ENCODE assay signal across 13 mouse cellular contexts in genomic region chr10:18191706-18192105, GRCm38 (mm10). TPM values are rescaled to one million over a fixed set of nuclear protein-coding genes. Genes with fewer than 3 reads are reported as not detected.
DNase-seq lines count a peak whose midpoint lies in the region; ATAC-seq lines count a peak whose summit lies in the region.
"Had no signal": no experiment of that assay in that cellular context is flagged by ENCODE, and none has a peak within 500 bp of the region (broad histone marks: within the 10 kb centered on the region; RNA-seq: fewer than 3 reads in every experiment).

No protein-coding gene starts in this region.

- no peaks in the 10 kb centered on the region for H3K36me3 ChIP-seq in heart, embryonic 14.5 days (ENCODE audit: control insufficient read depth, insufficient read depth, low read length)

- H3K9ac ChIP-seq in heart, embryonic 14.5 days (ENCODE audit: low read length), result no peak overlapping the region

- H3K27ac ChIP-seq in heart, embryonic 14.5 days (replicated peaks in 1 of 2; ENCODE audit: control insufficient read depth in 1 of 2, insufficient read depth in 1 of 2, low read depth in 2 of 2, low read length in 2 of 2), result no peak overlapping the region

- 21% methylated on average over 8 of the region's 8 CpGs for WGBS in heart, embryonic 14.5 days

- H3K9me3 ChIP-seq in heart, embryonic 14.5 days (ENCODE audit: control insufficient read depth, low read length), result no peaks in the 10 kb centered on the region

- no peak overlapping the region for H3K4me3 ChIP-seq in heart, embryonic 14.5 days (ENCODE audit: control insufficient read depth in 1 of 2, insufficient read depth in 1 of 2, low read depth in 1 of 2, low read length in 2 of 2)

- ATAC-seq in heart, embryonic 14.5 days (ENCODE audit: insufficient number of reproducible peaks, insufficient read depth, low FRiP score, low read depth), result no peak
- ATAC-seq in common myeloid progenitor, adult 5-6 weeks (replicated peaks; ENCODE audit: low read depth, poor library complexity, severe bottlenecking), result peak; percentile 36; the same call in 1 of the 2 replicates

- peaks cover 10 to 11% of the 10 kb centered on the region in 2 experiments for H3K4me1 ChIP-seq in heart, embryonic 14.5 days (ENCODE audit: control insufficient read depth in 2 of 2, insufficient read depth in 2 of 2, low read length in 2 of 2)

- no peaks in the 10 kb centered on the region for H3K27me3 ChIP-seq in heart, embryonic 14.5 days (ENCODE audit: control insufficient read depth, insufficient read depth, low read length)

- no peak for DNase-seq in heart, adult 9 months (ENCODE audit: low spot score in 2 of 2)
- DNase-seq in 416B (ENCODE audit: low read depth), result peak; percentile 74
- DNase-seq in lung, postnatal 25 days (ENCODE audit: low spot score), result peak; percentile 34
- no peak for DNase-seq in right cerebral cortex, postnatal 10 days (ENCODE audit: low spot score in 2 of 2)
- no peak for DNase-seq in T-cell, adult 2 months (ENCODE audit: low spot score)
- DNase-seq: kidney, postnatal 14 days; layer of hippocampus, adult 9-11 months; retina, postnatal 1 day; spleen, adult 18-20 months; thymus, postnatal 4 days had no signal

- 0 out of 2 replicates have a peak overlapping the region, but pooled peaks have one; percentile 6 for H3K4me2 ChIP-seq in heart, embryonic 14.5 days (ENCODE audit: low read length)

RNA-seq across cellular contexts. Expression of gene Ect2l, which starts 19.0 kb away (rescaled TPM):
- polyA plus RNA-seq in heart, embryonic 14.5 days (2014; fragmentation: Nextera tagmentation; extraction: Ambion mirVana), result 0.51 and 0.55 TPM in 2 replicates
- total RNA-seq in common myeloid progenitor, adult 5-6 weeks (2017), result not detected in 2 replicates
- total RNA-seq: liver, adult 2 months had no signal
- polyA plus RNA-seq: liver, adult 2 months had no signal

RNA-seq across cellular contexts. Expression of gene Ccdc28a, which starts 43.1 kb away (rescaled TPM):
- polyA plus RNA-seq in heart, embryonic 14.5 days (2014; fragmentation: Nextera tagmentation; extraction: Ambion mirVana), result 12.1 and 13.0 TPM in 2 replicates
- total RNA-seq in common myeloid progenitor, adult 5-6 weeks (2017), result 8.5 and 10.2 TPM in 2 replicates

Comparison
In these comparisons a context has a peak if more than half of its experiments do, and no peak if none do; other contexts are left out.
1. DNase-seq: peak in 416B (single experiment) and lung, postnatal 25 days (single experiment); none in heart, adult 9 months (0 of 2), right cerebral cortex, postnatal 10 days (0 of 2) and T-cell, adult 2 months (single experiment).